Mouse (Mus musculus): ENCODE measurements at regions not wholly inside any gene's neighbourhood (a gene's known extent, or its start where the extent isn't known, plus 50 kb on each side); places are given as distances from the start of the nearest gene placed in this dataset.

- no peaks in the 10 kb centered on the region for H3K9me3 ChIP-seq (replicated peaks; ENCODE audit: control insufficient read depth, low read length)
- no peaks in the 10 kb centered on the region for H3K4me1 ChIP-seq (ENCODE audit: control insufficient read depth, insufficient read depth, low read length)
- 13% methylated on average over 1 of the region's 1 CpGs for WGBS
- H3K27me3 ChIP-seq (replicated peaks; ENCODE audit: control insufficient read depth, insufficient read depth, low read length) = no peaks in the 10 kb centered on the region
- no peak overlapping the region for H3K4me3 ChIP-seq (ENCODE audit: low read depth, low read length)
- no peaks in the 10 kb centered on the region for H3K36me3 ChIP-seq (ENCODE audit: control insufficient read depth, insufficient read depth, low read length)
- no peak overlapping the region for H3K9ac ChIP-seq (ENCODE audit: low read length)
- H3K27ac ChIP-seq (ENCODE audit: low read depth, low read length) = no peak overlapping the region
- ATAC-seq (peak; percentile 90), DNase-seq (ENCODE audit: low spot score) (peak; percentile 55)
- no peak overlapping the region for H3K4me2 ChIP-seq (ENCODE audit: low read length)
Measured at GRCm38 (mm10) chr8:82702044-82702443, 71.9 kb downstream of the Zfp330 start.

GRCm38 (mm10) chr8:82700471-82700870 is 73.5 kb downstream of the Zfp330 start:
- DNase-seq (ENCODE audit: low spot score) (peak; percentile 23), ATAC-seq (no peak)
- H3K4me2 ChIP-seq (ENCODE audit: low read length) = no peak overlapping the region
- no peak overlapping the region for H3K4me3 ChIP-seq (ENCODE audit: low read depth, low read length)
- H3K36me3 ChIP-seq (ENCODE audit: control insufficient read depth, insufficient read depth, low read length) = no peaks in the 10 kb centered on the region
- H3K9ac ChIP-seq (ENCODE audit: low read length) = no peak overlapping the region
- H3K9me3 ChIP-seq (replicated peaks; ENCODE audit: control insufficient read depth, low read length) = no peaks in the 10 kb centered on the region
- no peaks in the 10 kb centered on the region for H3K4me1 ChIP-seq (ENCODE audit: control insufficient read depth, insufficient read depth, low read length)
- 89% methylated on average over 1 of the region's 1 CpGs for WGBS
- H3K27ac ChIP-seq (ENCODE audit: low read depth, low read length) = no peak overlapping the region
- H3K27me3 ChIP-seq (replicated peaks; ENCODE audit: control insufficient read depth, insufficient read depth, low read length) = no peaks in the 10 kb centered on the region

DNA sequence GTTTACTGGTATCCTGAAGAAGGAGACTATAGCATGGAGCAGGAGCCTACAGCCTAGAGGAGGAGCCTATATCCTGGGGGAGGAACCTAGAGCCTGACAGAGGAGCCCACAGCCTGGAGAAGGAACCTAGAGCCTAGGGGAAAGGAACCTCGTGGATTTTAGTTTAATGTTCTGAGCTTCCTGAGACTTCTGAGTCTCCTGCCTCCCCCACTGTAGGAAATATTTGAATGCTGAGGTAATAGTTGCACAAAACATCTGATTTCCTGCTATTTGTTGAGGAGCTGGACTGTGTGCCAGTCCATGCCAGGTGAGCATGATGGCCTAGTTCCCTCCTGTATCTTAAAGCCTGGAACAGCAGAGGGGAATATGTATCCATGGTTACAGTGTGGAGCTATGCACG is 74.7 kb downstream of the Zfp330 start:
- Histone ChIP-seq H3K4me3 (ENCODE audit: low read depth, low read length) (no peak overlapping the region), H3K36me3 (ENCODE audit: control insufficient read depth, insufficient read depth, low read length) (no peaks in the 10 kb centered on the region), H3K4me1 (ENCODE audit: control insufficient read depth, insufficient read depth, low read length) (no peaks in the 10 kb centered on the region), H3K4me2 (ENCODE audit: low read length) (no peak overlapping the region), H3K27ac (ENCODE audit: low read depth, low read length) (no peak overlapping the region), H3K9me3 (replicated peaks; ENCODE audit: control insufficient read depth, low read length) (no peaks in the 10 kb centered on the region), H3K27me3 (replicated peaks; ENCODE audit: control insufficient read depth, insufficient read depth, low read length) (no peaks in the 10 kb centered on the region), H3K9ac (ENCODE audit: low read length) (no peak overlapping the region)
- no peak for DNase-seq (ENCODE audit: low spot score)
- WGBS = 71% methylated on average over 2 of the region's 2 CpGs
- ATAC-seq = no peak

DNA sequence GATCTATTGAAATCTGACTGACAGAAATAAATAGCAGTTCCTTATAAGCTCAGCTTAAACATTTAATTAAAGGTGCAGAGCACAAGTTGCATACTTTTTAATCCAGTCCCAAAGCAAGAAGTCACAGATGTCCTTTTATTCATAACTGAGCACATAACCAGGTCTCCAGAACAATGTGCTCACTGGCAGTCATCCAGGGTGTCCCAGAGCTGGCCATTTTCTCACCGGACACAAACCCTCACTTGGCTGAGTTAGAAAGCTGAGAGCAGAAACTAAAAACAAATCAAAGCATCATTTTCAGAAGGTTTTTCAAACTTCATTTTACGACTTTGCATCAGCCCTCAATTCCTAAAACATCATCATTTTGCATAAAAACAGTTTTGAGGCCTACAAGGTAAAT is 75.9 kb downstream of the Zfp330 start:
- Histone ChIP-seq H3K4me2 (ENCODE audit: low read length) (no peak overlapping the region), H3K9me3 (replicated peaks; ENCODE audit: control insufficient read depth, low read length) (no peaks in the 10 kb centered on the region), H3K4me3 (ENCODE audit: low read depth, low read length) (no peak overlapping the region), H3K9ac (ENCODE audit: low read length) (no peak overlapping the region), H3K27me3 (replicated peaks; ENCODE audit: control insufficient read depth, insufficient read depth, low read length) (no peaks in the 10 kb centered on the region), H3K4me1 (ENCODE audit: control insufficient read depth, insufficient read depth, low read length) (no peaks in the 10 kb centered on the region), H3K27ac (ENCODE audit: low read depth, low read length) (no peak overlapping the region), H3K36me3 (ENCODE audit: control insufficient read depth, insufficient read depth, low read length) (no peaks in the 10 kb centered on the region)
- no peak for ATAC-seq
- DNase-seq (ENCODE audit: low spot score) = no peak
- WGBS = 50% methylated on average over 2 of the region's 2 CpGs

DNA sequence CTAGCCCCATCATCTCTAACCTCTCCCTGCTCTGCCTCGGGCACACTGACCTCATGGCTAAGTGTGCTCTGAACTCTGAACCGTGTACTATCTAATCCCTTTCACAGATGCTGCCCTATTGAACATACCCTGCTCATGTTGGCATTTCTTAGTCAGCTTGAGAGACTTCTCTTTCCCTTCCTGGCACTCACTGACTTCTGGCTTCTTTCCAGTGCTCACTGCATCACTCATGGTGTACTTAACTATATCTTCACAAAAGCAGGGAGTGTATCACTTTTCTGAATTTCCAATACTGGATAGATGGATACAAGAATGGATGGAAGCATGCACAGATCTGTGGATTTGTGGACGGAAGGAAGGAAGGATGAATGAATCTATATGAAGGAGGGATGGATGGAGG is 80.9 kb downstream of the Zfp330 start:
- H3K4me3 ChIP-seq (ENCODE audit: low read depth, low read length) = no peak overlapping the region
- 87% methylated on average over 3 of the region's 3 CpGs for WGBS
- no peak for ATAC-seq
- DNase-seq (ENCODE audit: low spot score) = no peak
- H3K27ac ChIP-seq (ENCODE audit: low read depth, low read length) = no peak overlapping the region
- H3K9me3 ChIP-seq (replicated peaks; ENCODE audit: control insufficient read depth, low read length) = no peaks in the 10 kb centered on the region
- no peak overlapping the region for H3K4me2 ChIP-seq (ENCODE audit: low read length)
- no peaks in the 10 kb centered on the region for H3K4me1 ChIP-seq (ENCODE audit: control insufficient read depth, insufficient read depth, low read length)
- no peaks in the 10 kb centered on the region for H3K27me3 ChIP-seq (replicated peaks; ENCODE audit: control insufficient read depth, insufficient read depth, low read length)
- H3K9ac ChIP-seq (ENCODE audit: low read length) = no peak overlapping the region
- no peaks in the 10 kb centered on the region for H3K36me3 ChIP-seq (ENCODE audit: control insufficient read depth, insufficient read depth, low read length)

- Histone ChIP-seq H3K9me3 (replicated peaks; ENCODE audit: control insufficient read depth, low read length) (no peaks in the 10 kb centered on the region), H3K36me3 (ENCODE audit: control insufficient read depth, insufficient read depth, low read length) (no peaks in the 10 kb centered on the region), H3K4me3 (ENCODE audit: low read depth, low read length) (no peak overlapping the region), H3K27ac (ENCODE audit: low read depth, low read length) (no peak overlapping the region), H3K4me2 (ENCODE audit: low read length) (no peak overlapping the region), H3K9ac (ENCODE audit: low read length) (no peak overlapping the region), H3K4me1 (ENCODE audit: control insufficient read depth, insufficient read depth, low read length) (no peaks in the 10 kb centered on the region), H3K27me3 (replicated peaks; ENCODE audit: control insufficient read depth, insufficient read depth, low read length) (no peaks in the 10 kb centered on the region)
- 60% methylated on average over 3 of the region's 3 CpGs for WGBS
- DNase-seq (ENCODE audit: low spot score) = peak; percentile 59
- peak; percentile 62; the same call in 1 of the 2 replicates for ATAC-seq
Measured at GRCm38 (mm10) chr8:82689322-82689721, 84.6 kb downstream of the Zfp330 start.

DNA sequence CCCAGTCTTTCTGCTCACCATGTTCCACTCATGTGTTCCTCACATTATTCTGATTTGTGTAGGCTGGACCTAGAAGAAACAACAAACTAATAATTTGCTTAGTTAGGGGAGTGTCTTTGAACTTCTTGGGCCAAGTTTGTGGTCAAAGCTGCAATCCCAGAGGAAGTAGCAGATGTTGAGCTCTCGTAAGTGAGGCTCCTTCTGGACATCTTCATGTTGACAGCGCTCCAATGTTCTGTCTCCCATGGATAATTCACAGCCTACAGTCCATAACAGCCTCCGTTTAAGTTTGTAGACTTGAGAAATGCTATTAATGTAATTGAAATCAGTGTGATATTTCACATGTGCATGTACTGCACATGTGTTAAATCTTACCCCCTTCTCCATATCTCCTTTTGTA is 88.0 kb downstream of the Zfp330 start:
- no peak overlapping the region for H3K4me2 ChIP-seq (ENCODE audit: low read length)
- no peak overlapping the region for H3K4me3 ChIP-seq (ENCODE audit: low read depth, low read length)
- WGBS = 89% methylated on average over 3 of the region's 3 CpGs

DNA sequence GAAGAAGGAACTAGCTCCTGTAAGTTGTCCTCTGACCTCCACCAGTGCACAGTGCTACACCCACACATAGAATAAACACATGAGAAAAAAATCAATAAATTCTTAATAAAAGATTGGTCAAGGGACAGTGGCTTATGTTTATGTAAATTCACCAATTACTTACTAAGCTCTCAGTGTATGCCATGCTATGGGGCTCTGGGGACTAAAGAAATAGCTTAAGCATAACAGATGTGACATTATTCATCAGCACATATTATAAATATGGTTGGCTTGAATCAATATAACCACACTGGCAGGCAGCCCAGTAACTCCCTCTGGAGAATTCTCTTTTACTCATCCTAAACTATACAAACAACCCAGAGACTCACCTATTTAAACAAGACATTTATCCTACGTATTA is 95.2 kb downstream of the Zfp330 start:
- Histone ChIP-seq H3K9ac (ENCODE audit: low read length) (no peak overlapping the region), H3K27me3 (replicated peaks; ENCODE audit: control insufficient read depth, insufficient read depth, low read length) (no peaks in the 10 kb centered on the region), H3K4me3 (ENCODE audit: low read depth, low read length) (no peak overlapping the region), H3K27ac (ENCODE audit: low read depth, low read length) (no peak overlapping the region), H3K36me3 (ENCODE audit: control insufficient read depth, insufficient read depth, low read length) (no peaks in the 10 kb centered on the region), H3K9me3 (replicated peaks; ENCODE audit: control insufficient read depth, low read length) (no peaks in the 10 kb centered on the region), H3K4me1 (ENCODE audit: control insufficient read depth, insufficient read depth, low read length) (no peaks in the 10 kb centered on the region), H3K4me2 (ENCODE audit: low read length) (no peak overlapping the region)
- no peak for ATAC-seq
- peak; percentile 15 for DNase-seq (ENCODE audit: low spot score)
- 84% methylated on average over 1 of the region's 1 CpGs for WGBS

More for the DNA sequence above, 88.0 kb downstream of the Zfp330 start:
- H3K9me3 ChIP-seq (replicated peaks; ENCODE audit: control insufficient read depth, low read length) = no peaks in the 10 kb centered on the region
- H3K27me3 ChIP-seq (replicated peaks; ENCODE audit: control insufficient read depth, insufficient read depth, low read length) = no peaks in the 10 kb centered on the region
- no peak overlapping the region for H3K27ac ChIP-seq (ENCODE audit: low read depth, low read length)
- no peaks in the 10 kb centered on the region for H3K36me3 ChIP-seq (ENCODE audit: control insufficient read depth, insufficient read depth, low read length)
- ATAC-seq (no peak), DNase-seq (ENCODE audit: low spot score) (no peak)
- H3K4me1 ChIP-seq (ENCODE audit: control insufficient read depth, insufficient read depth, low read length) = no peaks in the 10 kb centered on the region
- H3K9ac ChIP-seq (ENCODE audit: low read length) = no peak overlapping the region

DNA sequence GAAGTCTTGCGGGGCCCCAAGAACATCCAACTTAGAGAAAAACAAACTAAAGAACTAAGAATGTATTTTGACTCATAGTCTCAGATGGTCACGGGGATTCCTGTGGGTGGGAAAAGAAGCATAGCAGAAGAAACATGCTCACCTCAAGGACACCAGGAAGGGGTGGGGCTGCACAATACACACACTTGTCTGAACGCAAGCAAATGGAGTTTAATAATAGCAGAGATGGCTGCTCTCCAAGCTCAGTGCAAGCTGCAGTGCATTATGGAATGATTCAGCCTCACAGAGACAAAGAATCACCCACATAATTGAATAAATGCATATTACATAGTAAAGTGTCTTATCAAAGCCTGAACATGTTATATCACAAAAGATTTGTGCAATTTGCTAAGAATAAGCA is 96.2 kb downstream of the Zfp330 start:
- H3K4me1 ChIP-seq (ENCODE audit: control insufficient read depth, insufficient read depth, low read length) = no peaks in the 10 kb centered on the region
- ATAC-seq (no peak), DNase-seq (ENCODE audit: low spot score) (no peak)
- no peaks in the 10 kb centered on the region for H3K9me3 ChIP-seq (replicated peaks; ENCODE audit: control insufficient read depth, low read length)
- 79% methylated on average over 3 of the region's 3 CpGs for WGBS
- H3K36me3 ChIP-seq (ENCODE audit: control insufficient read depth, insufficient read depth, low read length) = no peaks in the 10 kb centered on the region
- H3K9ac ChIP-seq (ENCODE audit: low read length) = no peak overlapping the region
- no peak overlapping the region for H3K4me3 ChIP-seq (ENCODE audit: low read depth, low read length)
- H3K4me2 ChIP-seq (ENCODE audit: low read length) = no peak overlapping the region
- no peaks in the 10 kb centered on the region for H3K27me3 ChIP-seq (replicated peaks; ENCODE audit: control insufficient read depth, insufficient read depth, low read length)
- no peak overlapping the region for H3K27ac ChIP-seq (ENCODE audit: low read depth, low read length)

All from forebrain, embryonic 14.5 days (tissue).